Mouse (Mus musculus) kidney, adult 8-10 months (tissue): ENCODE measurements around the gene Mmd2.

Source experiments
- DNase-seq, 2 experiments: peaks; one replicate each; pipeline ENCODE4 v3.0.0; 2022

Mmd2 gene

DNA sequence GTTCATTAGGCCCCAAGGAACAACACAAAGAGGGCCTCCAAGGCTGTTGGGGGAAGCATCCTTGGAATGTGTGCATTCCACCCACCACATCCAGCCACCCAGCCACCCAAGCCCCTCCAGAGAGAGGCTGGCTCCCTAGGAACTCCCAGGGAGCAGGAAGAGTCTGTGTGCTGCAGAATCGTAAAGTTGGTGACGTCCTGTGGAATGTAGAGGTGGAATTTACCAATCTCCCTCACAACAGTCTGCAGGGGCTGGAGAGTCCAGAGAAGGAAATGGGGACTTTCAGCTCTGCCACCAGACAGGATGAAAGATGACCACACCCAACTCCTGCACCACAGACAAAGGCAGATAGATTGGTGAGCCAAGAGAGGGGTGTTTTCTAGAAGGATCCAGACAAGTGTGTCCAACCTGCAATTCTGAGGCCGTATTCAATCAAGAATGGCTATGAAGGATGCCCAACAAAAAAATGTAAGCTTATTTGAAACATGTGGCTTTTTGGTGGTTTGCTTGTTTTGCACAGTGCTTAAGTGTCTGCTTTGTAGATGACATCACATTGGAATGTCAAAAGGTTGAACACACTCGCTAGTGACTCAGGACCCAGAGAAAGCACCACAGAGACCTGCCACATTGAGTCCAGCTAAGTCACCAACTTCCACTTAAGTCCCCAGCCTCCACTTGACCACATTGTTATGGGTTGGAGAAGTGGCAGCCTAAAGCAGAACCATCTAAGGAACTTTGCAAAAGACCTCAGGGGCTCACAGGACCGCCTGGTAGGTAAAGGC is 63.4 kb downstream of the Mmd2 start:
- DNase-seq: no peak

DNA sequence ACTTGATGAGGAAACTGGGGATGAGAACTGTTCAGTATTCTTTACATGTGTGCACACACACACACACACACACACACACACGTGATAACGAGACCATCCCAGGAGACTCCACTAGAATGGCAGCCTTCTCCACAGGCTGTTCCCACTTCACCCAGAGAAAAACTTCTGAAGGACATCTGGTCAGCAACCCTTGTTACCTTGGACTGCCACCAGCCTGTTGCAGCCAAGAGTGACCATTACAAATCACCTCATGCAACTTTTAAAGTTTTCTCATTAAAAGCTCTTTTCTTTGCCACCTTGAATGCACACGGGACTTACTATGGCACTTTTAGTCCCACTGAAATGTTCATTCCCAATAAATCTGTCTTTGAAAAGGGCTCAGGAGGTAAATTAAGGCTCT is 71.3 kb downstream of the Mmd2 start:
- DNase-seq: peak in 1 of 2 experiments; percentile 5

DNA sequence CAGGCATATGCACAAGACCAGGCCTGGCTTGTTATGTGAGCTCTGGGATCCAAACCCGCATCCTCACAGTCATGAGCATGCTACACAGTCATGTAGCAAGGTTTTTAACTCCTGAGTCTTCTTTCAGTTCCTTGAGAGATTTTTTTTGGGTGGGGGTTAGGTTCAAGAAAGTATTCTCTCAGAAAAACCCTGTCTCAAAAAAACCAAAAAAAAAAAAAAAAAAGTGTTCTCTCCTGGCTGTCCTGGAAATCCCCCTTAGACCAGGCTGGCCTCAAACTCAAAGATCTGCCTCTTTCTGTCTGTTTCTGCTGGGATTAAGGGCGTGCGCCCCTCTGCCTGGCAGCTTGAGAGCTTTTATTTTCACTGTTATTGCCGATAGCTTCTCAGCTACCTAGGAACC is 73.2 kb downstream of the Mmd2 start:
- no peak for DNase-seq

DNA sequence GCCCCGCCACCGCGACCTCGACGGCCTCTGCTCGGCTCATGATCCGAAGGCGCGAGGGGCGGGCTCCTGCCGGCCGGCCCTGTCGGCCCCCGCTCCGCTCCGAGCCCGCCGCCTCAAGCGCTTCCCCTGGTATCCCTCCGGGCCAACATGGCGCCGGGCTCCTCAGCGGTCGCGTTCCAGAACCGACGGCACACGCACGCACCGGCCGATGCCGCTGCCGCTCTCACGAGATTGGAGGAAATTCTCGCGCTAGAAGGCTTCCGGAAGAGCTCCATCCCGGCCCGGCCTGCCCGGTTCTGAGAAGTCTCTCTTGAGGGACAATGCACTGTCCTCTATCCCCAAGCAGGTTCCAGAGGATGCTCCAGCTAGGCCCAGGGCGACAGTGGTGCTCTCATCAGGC is 78.7 kb downstream of the Mmd2 start, which contains the start of gene Papolb:
Gene Papolb (minus strand): TSS at position 162 of the 400 bp plus-strand sequence.
- no peak for DNase-seq

DNA sequence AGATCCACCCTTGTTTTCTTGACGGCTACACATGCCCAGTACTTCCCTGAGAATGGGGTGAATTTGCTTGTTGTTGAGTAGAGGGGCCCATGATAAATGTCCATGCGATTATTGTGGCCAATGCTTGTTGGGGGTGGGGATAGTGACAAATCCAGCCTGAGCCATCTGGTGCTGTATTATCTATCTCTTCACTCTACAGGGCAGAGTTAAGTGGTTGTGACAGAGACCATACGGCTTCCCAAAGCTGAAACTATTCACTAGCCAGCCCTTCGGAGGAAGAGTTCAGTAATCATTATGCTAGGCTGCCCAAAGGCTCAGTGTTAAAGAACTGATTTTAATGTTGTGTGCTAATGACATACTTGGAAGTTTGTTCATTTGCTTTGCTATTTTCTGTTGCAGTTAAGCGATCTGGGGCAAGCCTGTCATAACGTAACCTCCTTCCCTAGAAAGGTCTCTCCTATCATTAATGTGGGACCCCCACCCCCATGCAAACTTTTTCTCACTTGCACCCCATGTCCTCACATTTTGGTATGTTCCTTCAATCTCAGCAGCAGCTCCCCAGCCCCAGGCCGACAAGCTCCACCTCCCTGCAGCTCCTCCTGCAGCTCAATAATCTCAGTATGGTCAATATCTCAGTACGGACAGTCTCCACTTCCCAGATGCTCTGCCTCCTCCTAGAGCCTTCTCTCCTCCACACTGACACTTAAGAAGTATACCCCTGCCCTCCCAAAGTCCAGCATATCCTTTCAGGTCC is 83.7 kb downstream of the Mmd2 start:
- DNase-seq: no peak

DNA sequence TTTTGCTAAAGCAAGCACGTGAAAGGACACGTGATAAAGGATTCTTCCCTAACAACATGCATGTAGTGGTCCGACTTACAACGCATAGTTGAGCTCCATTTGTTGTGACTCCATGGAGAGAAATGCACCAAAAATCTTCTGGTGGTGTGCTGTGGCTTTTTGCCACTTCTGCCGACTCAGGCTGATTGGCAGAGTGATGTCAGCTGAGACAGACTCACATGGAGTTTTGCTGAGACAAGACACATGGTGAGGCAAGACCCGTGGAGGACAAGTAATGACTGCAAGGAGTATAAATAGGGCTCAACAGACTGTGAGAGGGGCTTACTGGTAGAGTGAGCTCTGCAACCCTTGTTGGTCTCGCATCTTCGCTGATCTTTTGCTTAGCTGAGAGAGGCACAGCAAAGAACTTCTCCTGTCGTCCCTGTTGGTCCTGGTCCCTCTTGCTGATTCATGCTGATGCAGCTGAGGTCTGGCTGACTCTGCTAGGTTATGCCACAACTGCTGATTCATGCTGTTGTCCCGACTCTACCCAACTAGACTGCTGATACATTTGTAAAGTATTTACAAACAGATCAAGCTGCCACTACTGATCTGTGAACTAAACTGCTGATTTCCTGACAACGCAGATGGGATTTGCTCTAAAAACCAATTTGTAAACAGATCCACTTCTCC is 87.3 kb downstream of the Mmd2 start:
- DNase-seq: no peak

DNA sequence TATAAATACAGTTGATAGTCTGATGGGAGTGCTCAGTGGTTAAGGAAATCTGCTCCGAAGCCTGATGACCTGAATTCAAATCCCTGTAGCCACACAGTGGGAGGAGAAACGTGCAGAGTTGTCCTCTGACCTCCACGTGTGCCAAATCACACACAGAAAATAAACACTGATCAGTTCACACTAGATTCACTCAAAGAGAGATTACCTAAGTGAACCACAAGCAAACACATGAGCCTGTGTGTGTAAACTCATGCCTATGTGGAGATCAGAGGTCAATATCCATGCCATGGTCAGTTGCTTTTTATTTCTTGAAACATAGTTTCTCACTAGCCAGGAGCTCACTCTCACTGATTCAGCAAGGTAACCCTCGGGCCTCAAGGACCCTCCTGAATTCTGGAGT is 88.2 kb downstream of the Mmd2 start:
- no peak for DNase-seq

DNA sequence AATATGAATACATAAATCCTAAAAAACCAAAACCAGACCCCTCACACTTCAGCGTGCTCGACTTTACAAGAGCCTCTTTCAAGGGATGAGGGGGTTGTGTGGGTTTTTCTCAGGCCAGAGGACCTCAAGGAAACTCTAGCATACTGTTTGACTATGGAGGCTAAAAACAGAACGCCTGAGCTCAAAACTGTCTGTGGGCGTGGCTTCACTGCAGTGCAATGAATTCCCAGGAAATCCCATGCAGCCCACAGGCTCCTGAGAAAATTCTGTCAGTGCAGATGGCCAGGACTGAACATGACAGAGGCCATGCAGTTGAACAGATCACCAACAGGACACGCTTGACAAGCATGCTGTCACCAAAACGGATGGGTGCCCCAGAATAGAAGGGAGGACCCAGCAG is 89.6 kb downstream of the Mmd2 start:
- DNase-seq: no peak
